Mouse (Mus musculus) limb, embryonic 14.5 days (tissue): ENCODE measurements around the gene Coq4. TPM values are rescaled to one million over a fixed set of nuclear protein-coding genes. Genes with fewer than 3 reads are reported as not detected.
"Not testable (repeated sequence)": the region's sequence is repeated elsewhere in the genome, so short reads cannot be mapped to it uniquely, and the experiment has no call there.

ENCODE experiments used
- ATAC-seq: fragments of 200-750 bp; cut with Nextera tagmentation; 2 replicates; pipeline ENCODE4 v1.8.0; 2017; ENCODE audit warnings: low read depth, moderate number of reproducible peaks, moderate TSS enrichment; ENCODE audit not compliant: low FRiP score
- DNase-seq: peaks from one replicate; pipeline ENCODE4 v3.0.0-alpha.2; 2015; ENCODE audit warnings: low spot score
- H3K27ac ChIP-seq: fragments of 300-500 bp; sonication (generic); replicated peaks from 2 replicates; pipeline ENCODE4 v1.5.1; 2014; ENCODE audit warnings: low read depth, mild to moderate bottlenecking, low read length, moderate library complexity, mixed read lengths
- H3K27me3 ChIP-seq: fragments of 300-500 bp; sonication (generic); 2 replicates; pipeline ENCODE4 v1.6.1; 2014; ENCODE audit warnings: low read length, mixed read lengths; ENCODE audit not compliant: control insufficient read depth, insufficient read depth
- H3K36me3 ChIP-seq: fragments of 300-500 bp; sonication (generic); 2 replicates; pipeline ENCODE4 v1.6.1; 2014; ENCODE audit warnings: mild to moderate bottlenecking, low read length, moderate library complexity, mixed read lengths; ENCODE audit not compliant: control insufficient read depth, insufficient read depth
- H3K4me1 ChIP-seq: fragments of 300-500 bp; sonication (generic); 2 replicates; pipeline ENCODE4 v1.6.1; 2014; ENCODE audit warnings: antibody characterized with exemption, low read length, mixed read lengths; ENCODE audit not compliant: control insufficient read depth, insufficient read depth
- H3K4me2 ChIP-seq: fragments of 300-500 bp; sonication (generic); replicated peaks from 2 replicates; pipeline ENCODE4 v1.6.1; 2014; ENCODE audit warnings: low read depth, mild to moderate bottlenecking, low read length, moderate library complexity; ENCODE audit not compliant: severe bottlenecking
- H3K4me3 ChIP-seq: fragments of 300-500 bp; sonication (generic); replicated peaks from 2 replicates; pipeline ENCODE4 v1.5.1; 2014; ENCODE audit warnings: low read length
- H3K9ac ChIP-seq: fragments of 300-500 bp; sonication (generic); 2 replicates; pipeline ENCODE4 v1.6.1; 2014; ENCODE audit warnings: mild to moderate bottlenecking, low read depth, low read length, moderate library complexity; ENCODE audit not compliant: severe bottlenecking
- H3K9me3 ChIP-seq: fragments of 300-500 bp; sonication (generic); 2 replicates; pipeline ENCODE4 v1.6.1; 2016; ENCODE audit warnings: low read length; ENCODE audit not compliant: control insufficient read depth
- POLR2A ChIP-seq: fragments of 200-500 bp; IDR thresholded peaks from 2 replicates; pipeline ENCODE4 v1.8.0; 2012; ENCODE audit warnings: inconsistent platforms, mild to moderate bottlenecking, moderate library complexity, borderline replicate concordance; ENCODE audit not compliant: insufficient read depth, insufficient read length; ENCODE audit errors: extremely low read depth
- WGBS: fragments of 180-500 bp; shearing (Covaris S2); extraction: QIAGEN DNeasy Blood & Tissue Kit; methylation state at CpG from one replicate; pipeline ENCODE4 v1.1.7; 2014; 5-methylcytosine and 5-hydroxymethylcytosine counted together
- polyA plus RNA-seq, 2 experiments: library from polyadenylated mRNA; depleted of rRNA in 1 of 2; stranded (reverse) in 1 of 2; unstranded in 1 of 2; fragments of >200 nt; fragmentation: Nextera tagmentation in 1 of 2; extraction: Ambion mirVana in 1 of 2; gene quantifications; 2 replicates each; pipeline versions ENCODE4 v1.2.1 to v1.2.3; 2012 to 2014

Coq4 gene
- polyA plus RNA-seq, 2 experiments: 27.2 to 29.4 TPM

DNA sequence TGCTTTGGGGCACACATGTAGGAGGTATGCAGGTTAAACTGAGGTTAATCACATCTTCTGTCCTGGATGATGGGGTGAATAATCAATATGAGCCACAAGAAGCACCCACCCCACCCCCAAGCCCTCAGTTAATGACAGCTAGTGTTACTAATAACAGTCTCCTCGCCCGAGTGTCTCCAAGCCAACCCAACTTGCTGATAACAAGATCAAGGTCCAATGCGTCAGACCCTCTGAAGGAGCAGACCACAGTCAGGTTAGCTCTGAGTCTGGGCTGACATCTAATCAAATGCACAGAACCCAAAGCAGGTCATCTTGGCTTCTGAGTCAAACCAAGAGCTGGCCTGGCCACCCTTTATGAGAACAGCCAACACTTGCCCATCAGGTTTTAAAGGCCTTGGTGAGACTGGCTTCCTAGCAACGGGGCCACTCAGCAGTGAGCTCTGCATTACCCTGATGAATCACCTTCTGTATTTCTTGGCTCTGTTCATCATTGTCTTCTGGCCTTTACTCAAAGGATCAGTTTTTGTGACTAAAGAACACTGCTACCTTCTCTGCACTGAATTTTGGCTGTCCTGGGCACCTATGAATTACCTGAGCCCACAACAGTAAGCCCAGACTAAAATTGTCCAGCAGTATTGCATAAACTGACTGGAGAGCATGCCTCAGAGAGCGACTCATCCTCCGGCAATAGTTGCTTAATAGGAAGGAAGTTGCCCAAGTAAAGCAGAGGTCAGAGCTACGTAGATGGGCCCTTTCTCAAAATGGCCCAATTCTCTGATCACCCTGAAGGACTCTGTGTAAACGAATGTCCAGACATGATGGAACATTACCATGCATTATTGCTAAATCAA lies 15.5 kb upstream of the Coq4 start:
- Histone ChIP-seq H3K4me3 (no peak overlapping the region), H3K9me3 (no peaks in the 10 kb centered on the region), H3K27me3 (no peaks in the 10 kb centered on the region), H3K36me3 (peaks cover 5% of the 10 kb centered on the region), H3K27ac (no peak overlapping the region), H3K9ac (no peak overlapping the region), H3K4me2 (no peak overlapping the region), H3K4me1 (no peaks in the 10 kb centered on the region)
- ATAC-seq (no peak), DNase-seq (no peak)
- WGBS: 84% methylated on average over 8 of the region's 8 CpGs
- no peak for TF ChIP-seq POLR2A

DNA sequence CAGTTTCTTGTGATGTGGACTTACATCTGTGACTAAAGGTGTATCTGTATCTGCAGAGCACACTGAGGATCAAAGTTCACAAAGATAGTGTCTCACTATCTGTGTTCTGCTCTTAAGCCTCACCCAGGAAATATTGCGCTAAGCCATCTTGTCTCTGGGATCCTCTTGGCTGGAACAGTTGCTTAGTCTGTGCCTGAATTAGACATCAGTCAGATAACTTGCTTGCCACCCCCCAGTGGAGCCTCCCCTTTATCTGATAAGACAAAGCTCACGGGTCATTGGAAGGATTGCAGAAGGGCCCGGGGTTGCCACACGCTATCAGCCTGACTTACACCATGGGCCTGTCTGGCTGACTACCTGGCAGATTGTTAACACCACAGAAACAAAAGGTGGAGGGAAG lies 14.0 kb upstream of the Coq4 start:
- no peak overlapping the region for H3K27ac ChIP-seq
- peaks cover 20% of the 10 kb centered on the region for H3K36me3 ChIP-seq
- ATAC-seq (no peak), DNase-seq (no peak)
- no peaks in the 10 kb centered on the region for H3K27me3 ChIP-seq
- 88% methylated on average over 4 of the region's 4 CpGs for WGBS
- no peak for TF ChIP-seq POLR2A
- H3K4me2 ChIP-seq: no peak overlapping the region
- no peaks in the 10 kb centered on the region for H3K4me1 ChIP-seq
- no peaks in the 10 kb centered on the region for H3K9me3 ChIP-seq
- no peak overlapping the region for H3K9ac ChIP-seq
- H3K4me3 ChIP-seq: no peak overlapping the region

DNA sequence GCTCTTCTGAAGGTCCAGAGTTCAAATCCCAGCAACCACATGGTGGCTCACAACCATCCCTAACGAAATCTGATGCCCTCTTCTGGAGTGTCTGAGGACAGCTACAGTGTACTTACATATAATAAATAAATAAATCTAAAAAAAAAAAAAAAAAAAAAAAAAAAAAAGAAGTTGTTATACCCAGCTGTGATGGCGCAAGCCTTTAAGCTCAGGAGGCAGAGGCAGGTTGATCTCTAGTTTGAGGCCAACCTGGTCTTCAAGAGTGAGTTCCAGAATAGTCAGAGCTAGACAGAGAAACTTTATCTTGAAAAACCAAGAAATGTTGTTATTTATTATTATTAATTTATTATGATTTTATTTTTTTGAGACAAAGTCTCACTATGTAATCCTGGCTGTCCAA lies 6.0 kb upstream of the Coq4 start:
- not testable (repeated sequence) for H3K27ac ChIP-seq, H3K9ac ChIP-seq, H3K4me2 ChIP-seq, DNase-seq, H3K9me3 ChIP-seq, H3K4me1 ChIP-seq, H3K4me3 ChIP-seq, ATAC-seq, H3K27me3 ChIP-seq
- H3K36me3 ChIP-seq: peaks cover 92% of the 10 kb centered on the region
- WGBS: 96% methylated on average over 2 of the region's 2 CpGs

GRCm38 (mm10) chr2:29784290-29784689 lies 3.0 kb upstream of the Coq4 start:
- DNase-seq (no peak), ATAC-seq (no peak)
- no peaks in the 10 kb centered on the region for H3K27me3 ChIP-seq
- no peak overlapping the region for H3K27ac ChIP-seq
- WGBS: 83% methylated on average over 4 of the region's 4 CpGs
- H3K4me1 ChIP-seq: peaks cover 11% of the 10 kb centered on the region
- peaks cover 5% of the 10 kb centered on the region for H3K9me3 ChIP-seq
- peaks cover 63% of the 10 kb centered on the region for H3K36me3 ChIP-seq
- H3K4me2 ChIP-seq: no peak overlapping the region
- H3K9ac ChIP-seq: no peak overlapping the region
- H3K4me3 ChIP-seq: no peak overlapping the region
- no peak for TF ChIP-seq POLR2A

GRCm38 (mm10) chr2:29787937-29788681 lies 816 bp downstream of the Coq4 start, which contains the start of gene Trub2:
Gene Trub2 (minus strand): TSS chr2:29788502.
- Histone ChIP-seq H3K36me3 (peaks cover 52% of the 10 kb centered on the region), H3K9me3 (no peaks in the 10 kb centered on the region)
- WGBS: under 1% methylated on average over 45 of the region's 45 CpGs

More at GRCm38 (mm10) chr2:29787937-29788681, 816 bp downstream of the Coq4 start, which contains the start of gene Trub2:
- H3K9ac ChIP-seq: peak within 1 kb of the TSS; percentile 70
- H3K4me2 ChIP-seq: peak within 1 kb of the TSS; percentile 81
- ATAC-seq: peak; percentile 90
- TF ChIP-seq POLR2A: 0 out of 2 replicates have a peak, but pooled peaks have one; percentile 48
- peak; percentile 88 for DNase-seq
- H3K4me1 ChIP-seq: peaks cover 11% of the 10 kb centered on the region
- H3K4me3 ChIP-seq: peak within 1 kb of the TSS; percentile 77
- H3K27ac ChIP-seq: peak within 1 kb of the TSS; percentile 53; the same call in 1 of the 2 replicates
- H3K27me3 ChIP-seq: no peaks in the 10 kb centered on the region
